12 mouse cellular contexts compared by ENCODE assay signal in genomic region chr1:92683151-92683550, GRCm38 (mm10). TPM values are rescaled to one million over a fixed set of nuclear protein-coding genes. Genes with fewer than 3 reads are reported as not detected.
DNase-seq lines count a peak whose midpoint lies in the region.
"Had no signal": no experiment of that assay in that cellular context is flagged by ENCODE, and none has a peak within 500 bp of the region (broad histone marks: within the 10 kb centered on the region; RNA-seq: fewer than 3 reads in every experiment).

No protein-coding gene starts in this region.

- H3K36me3 ChIP-seq in limb, embryonic 10.5 days, result no peaks in the 10 kb centered on the region
- H3K36me3 ChIP-seq: hindbrain, embryonic 15.5 days; lung, embryonic 15.5 days had no signal

- no peak overlapping the region for H3K27ac ChIP-seq in limb, embryonic 10.5 days
- H3K27ac ChIP-seq: hindbrain, embryonic 15.5 days; lung, embryonic 15.5 days had no signal

- WGBS in limb, embryonic 10.5 days, result 88% methylated on average over 8 of the region's 8 CpGs

- DNase-seq in kidney, postnatal 4 days, result peak; percentile 33 to 54
- DNase-seq in kidney, postnatal 14 days, result no peak
- DNase-seq in frontal cortex, postnatal 36 days (ENCODE audit: low spot score in 2 of 2), result peak; percentile 60 to 62
- DNase-seq in layer of hippocampus, adult 9-10 months (ENCODE audit: low spot score), result peak; percentile 57
- peak; percentile 42 for DNase-seq in right cerebral cortex, postnatal 14 days
- no peak for DNase-seq in ovary, postnatal 14 days (ENCODE audit: low spot score)
- DNase-seq in limb, embryonic 10.5 days (ENCODE audit: low spot score), result no peak
- DNase-seq: cerebellum, adult 11 months had no signal

- no peak overlapping the region for H3K4me3 ChIP-seq in limb, embryonic 10.5 days
- H3K4me3 ChIP-seq: hindbrain, embryonic 15.5 days; lung, embryonic 15.5 days; megakaryocyte, embryonic 14.5 days had no signal

- no peaks in the 10 kb centered on the region for H3K27me3 ChIP-seq in limb, embryonic 10.5 days (ENCODE audit: low read depth, poor library complexity, severe bottlenecking)
- H3K27me3 ChIP-seq: hindbrain, embryonic 15.5 days had no signal

- peaks cover 27% of the 10 kb centered on the region for H3K4me1 ChIP-seq in limb, embryonic 10.5 days
- H3K4me1 ChIP-seq: lung, embryonic 15.5 days had no signal

- H3K9me3 ChIP-seq in limb, embryonic 10.5 days (replicated peaks), result no peaks in the 10 kb centered on the region
- H3K9me3 ChIP-seq: hindbrain, embryonic 15.5 days; lung, embryonic 15.5 days; megakaryocyte, embryonic 14.5 days had no signal

RNA-seq across cellular contexts. Expression of gene Otos, which starts 34.5 kb away (rescaled TPM):
- 0.15 TPM in 1 of 2 replicates, not detected in the other for polyA plus RNA-seq in limb, embryonic 10.5 days (2016; fragmentation: Nextera tagmentation; extraction: Ambion mirVana)
- polyA plus RNA-seq: heart, postnatal 0 days had no signal

RNA-seq across cellular contexts. Expression of gene Cops9, which starts 41.4 kb away (rescaled TPM):
- polyA plus RNA-seq in limb, embryonic 10.5 days (2016; fragmentation: Nextera tagmentation; extraction: Ambion mirVana), result 327 and 345 TPM in 2 replicates

Comparison
In these comparisons a context has a peak if more than half of its experiments do, and no peak if none do; other contexts are left out.
1. DNase-seq: peak in kidney, postnatal 4 days (2 of 2), frontal cortex, postnatal 36 days (2 of 2), layer of hippocampus, adult 9-10 months (single experiment) and right cerebral cortex, postnatal 14 days (single experiment); none in kidney, postnatal 14 days (single experiment), ovary, postnatal 14 days (single experiment) and limb, embryonic 10.5 days (single experiment).